Mouse (Mus musculus): ENCODE data around the gene Preb. TPM values are rescaled to one million over a fixed set of nuclear protein-coding genes. Genes with fewer than 3 reads are reported as not detected.

The Preb gene
- total and polyA plus RNA-seq, 3 experiments, result 87.3 to 145 (median 96.5) TPM

- Histone ChIP-seq H3K9me3 (replicated peaks; ENCODE audit: low read length) (no peaks in the 10 kb centered on the region), H3K36me3 (replicated peaks in 1 of 2; ENCODE audit: control insufficient read depth in 1 of 2, insufficient read depth in 1 of 2, low read length in 1 of 2) (peaks cover 12 to 14% of the 10 kb centered on the region in 2 experiments), H3K4me2 (ENCODE audit: insufficient read depth, low read depth, poor library complexity, severe bottlenecking) (no peak overlapping the region), H3K4me1 (ENCODE audit: control insufficient read depth in 1 of 2, insufficient read depth in 2 of 2) (peaks cover 2 to 23% of the 10 kb centered on the region in 2 experiments; a peak in 3 of 4 replicates), H3K79me2 (replicated peaks; ENCODE audit: control insufficient read depth, extremely low read depth, insufficient read depth, poor library complexity, severe bottlenecking) (peaks cover 26% of the 10 kb centered on the region), H3K27ac (ENCODE audit: insufficient read depth, low read depth) (no peak overlapping the region), H3K27me3 (replicated peaks) (peaks cover 10% of the 10 kb centered on the region), H3K9ac (ENCODE audit: insufficient read depth, low read depth) (no peak overlapping the region), H3K4me3 (replicated peaks in 1 of 3; ENCODE audit: low read depth in 2 of 3, low read length in 2 of 3, poor library complexity in 1 of 3) (no peak overlapping the region)
- in situ Hi-C loops (cut with MboI; ENCODE audit: low pct_ligation_motif_present, low pct_unique_long_range_greater_than_20kb, low sequenced_read_pairs), result no loop called here
- dilution Hi-C loops (cut with MboI; ENCODE audit: extremely low pct_ligation_motif_present, extremely low pct_unique_long_range_greater_than_20kb, low sequenced_read_pairs), result no loop called here
- TF ChIP-seq HCFC1 (IDR thresholded peaks at IDR 0.05; ENCODE audit: low read depth, low read length) (no peak), TBP (conservative IDR thresholded peaks at IDR 0.05; ENCODE audit: low read depth, low read length) (peak; percentile 84; the same call in 1 of the 2 replicates)
- no peak for DNase-seq (ENCODE audit: extremely low read depth)
Measured at GRCm38 (mm10) chr5:30909863-30910262, 50.3 kb downstream of the Preb start.

- Histone ChIP-seq H3K27ac (ENCODE audit: insufficient read depth, low read depth) (no peak overlapping the region), H3K79me2 (replicated peaks; ENCODE audit: control insufficient read depth, extremely low read depth, insufficient read depth, poor library complexity, severe bottlenecking) (peaks cover 26% of the 10 kb centered on the region), H3K9ac (ENCODE audit: insufficient read depth, low read depth) (no peak overlapping the region), H3K4me3 (replicated peaks in 1 of 3; ENCODE audit: low read depth in 2 of 3, low read length in 2 of 3, poor library complexity in 1 of 3) (no peak overlapping the region), H3K9me3 (replicated peaks; ENCODE audit: low read length) (no peaks in the 10 kb centered on the region), H3K4me2 (ENCODE audit: insufficient read depth, low read depth, poor library complexity, severe bottlenecking) (no peak overlapping the region), H3K36me3 (replicated peaks in 1 of 2; ENCODE audit: control insufficient read depth in 1 of 2, insufficient read depth in 1 of 2, low read length in 1 of 2) (peaks cover 18 to 20% of the 10 kb centered on the region in 2 experiments), H3K27me3 (replicated peaks) (peaks cover 9% of the 10 kb centered on the region), H3K4me1 (ENCODE audit: control insufficient read depth in 1 of 2, insufficient read depth in 2 of 2) (peaks cover 2 to 29% of the 10 kb centered on the region in 2 experiments; a peak in 3 of 4 replicates)
- DNase-seq (ENCODE audit: extremely low read depth), result no peak
- dilution Hi-C loops (cut with MboI; ENCODE audit: extremely low pct_ligation_motif_present, extremely low pct_unique_long_range_greater_than_20kb, low sequenced_read_pairs) (no loop called here), in situ Hi-C loops (cut with MboI; ENCODE audit: low pct_ligation_motif_present, low pct_unique_long_range_greater_than_20kb, low sequenced_read_pairs) (no loop called here)
- no peak for TF ChIP-seq GABPA (IDR thresholded peaks at IDR 0.05; ENCODE audit: insufficient replicate concordance, low read depth, low read length)
Measured at GRCm38 (mm10) chr5:30909300-30909659, 50.9 kb downstream of the Preb start.

GRCm38 (mm10) chr5:30908426-30909299 lies 51.5 kb downstream of the Preb start:
- peak overlapping the region; percentile 83 for H3K4me2 ChIP-seq (ENCODE audit: insufficient read depth, low read depth, poor library complexity, severe bottlenecking)
- H3K27me3 ChIP-seq (replicated peaks), result peaks cover 9% of the 10 kb centered on the region
- dilution Hi-C loops (cut with MboI; ENCODE audit: extremely low pct_ligation_motif_present, extremely low pct_unique_long_range_greater_than_20kb, low sequenced_read_pairs) (no loop called here), in situ Hi-C loops (cut with MboI; ENCODE audit: low pct_ligation_motif_present, low pct_unique_long_range_greater_than_20kb, low sequenced_read_pairs) (no loop called here)
- no peak overlapping the region for H3K4me3 ChIP-seq (replicated peaks in 1 of 3; ENCODE audit: low read depth in 2 of 3, low read length in 2 of 3, poor library complexity in 1 of 3)
- peak overlapping the region; percentile 58 for H3K9ac ChIP-seq (ENCODE audit: insufficient read depth, low read depth)
- DNase-seq (ENCODE audit: extremely low read depth), result no peak
- peaks cover 2 to 29% of the 10 kb centered on the region in 2 experiments; a peak in 3 of 4 replicates for H3K4me1 ChIP-seq (ENCODE audit: control insufficient read depth in 1 of 2, insufficient read depth in 2 of 2)
- TF ChIP-seq MYC (IDR thresholded peaks at IDR 0.05; ENCODE audit: low read depth, low read length) (no peak), SIN3A (IDR thresholded peaks at IDR 0.05; ENCODE audit: low read length) (no peak), MEF2A (IDR thresholded peaks at IDR 0.05; ENCODE audit: borderline replicate concordance, low read depth, low read length) (no peak)
- no peak overlapping the region for H3K27ac ChIP-seq (ENCODE audit: insufficient read depth, low read depth)
- H3K36me3 ChIP-seq (replicated peaks in 1 of 2; ENCODE audit: control insufficient read depth in 1 of 2, insufficient read depth in 1 of 2, low read length in 1 of 2), result peaks cover 24 to 26% of the 10 kb centered on the region in 2 experiments
- H3K79me2 ChIP-seq (replicated peaks; ENCODE audit: control insufficient read depth, extremely low read depth, insufficient read depth, poor library complexity, severe bottlenecking), result peaks cover 26% of the 10 kb centered on the region
- no peaks in the 10 kb centered on the region for H3K9me3 ChIP-seq (replicated peaks; ENCODE audit: low read length)

Measured in CH12.LX (cell line).